Mouse (Mus musculus) MEL (cell line): ENCODE measurements around the gene Smim17.

ENCODE experiments used
- BHLHE40 ChIP-seq: IDR thresholded peaks from 2 replicates; pipeline ENCODE4 v1.6.1; 2012; ENCODE audit warnings: low read depth, mild to moderate bottlenecking, inconsistent platforms, low read length, improper control_type of control experiment, borderline replicate concordance
- CTCF ChIP-seq, 3 experiments: IDR thresholded peaks in 2 of 3; conservative IDR thresholded peaks in 1 of 3; 2 replicates each; pipeline ENCODE4 v1.5.1; 2011 to 2012; ENCODE audit warnings: low read length in 3 of 3, low read depth in 2 of 3, mild to moderate bottlenecking in 2 of 3, improper control_type of control experiment in 1 of 3, inconsistent platforms in 1 of 3, mixed read lengths in 1 of 3, moderate library complexity in 1 of 3; ENCODE audit not compliant: control insufficient read depth in 1 of 3, insufficient read depth in 1 of 3, poor library complexity in 1 of 3, severe bottlenecking in 1 of 3
- EP300 ChIP-seq, 2 experiments: IDR thresholded peaks; 2 replicates each; pipeline ENCODE4 v1.6.1; 2011; ENCODE audit warnings: improper control_type of control experiment in 2 of 2, low read length in 2 of 2, low read depth in 1 of 2, mild to moderate bottlenecking in 1 of 2
- HCFC1 ChIP-seq: IDR thresholded peaks from 2 replicates; pipeline ENCODE4 v1.6.1; 2012; ENCODE audit warnings: low read depth, mild to moderate bottlenecking, inconsistent platforms, low read length, improper control_type of control experiment, moderate library complexity
- POLR2A ChIP-seq, 2 experiments: IDR thresholded peaks; 2 replicates each; pipeline ENCODE4 v1.6.1; 2011 to 2012; ENCODE audit warnings: low read length in 2 of 2, mild to moderate bottlenecking in 2 of 2, control low read depth in 1 of 2, improper control_type of control experiment in 1 of 2, low read depth in 1 of 2, moderate library complexity in 1 of 2; ENCODE audit not compliant: control insufficient read depth in 1 of 2, insufficient read depth in 1 of 2, poor library complexity in 1 of 2
- RCOR1 ChIP-seq: IDR thresholded peaks from 2 replicates; pipeline ENCODE4 v1.6.1; 2012; ENCODE audit warnings: low read depth, mild to moderate bottlenecking, inconsistent platforms, low read length, improper control_type of control experiment
- TCF12 ChIP-seq: IDR thresholded peaks from 2 replicates; pipeline ENCODE4 v1.6.1; 2014; ENCODE audit warnings: low read depth, mild to moderate bottlenecking, inconsistent platforms, low read length, improper control_type of control experiment, moderate library complexity
- ZC3H11A ChIP-seq: IDR thresholded peaks from 2 replicates; pipeline ENCODE4 v1.6.1; 2012; ENCODE audit warnings: low read depth, mild to moderate bottlenecking, inconsistent platforms, low read length, improper control_type of control experiment

DNA sequence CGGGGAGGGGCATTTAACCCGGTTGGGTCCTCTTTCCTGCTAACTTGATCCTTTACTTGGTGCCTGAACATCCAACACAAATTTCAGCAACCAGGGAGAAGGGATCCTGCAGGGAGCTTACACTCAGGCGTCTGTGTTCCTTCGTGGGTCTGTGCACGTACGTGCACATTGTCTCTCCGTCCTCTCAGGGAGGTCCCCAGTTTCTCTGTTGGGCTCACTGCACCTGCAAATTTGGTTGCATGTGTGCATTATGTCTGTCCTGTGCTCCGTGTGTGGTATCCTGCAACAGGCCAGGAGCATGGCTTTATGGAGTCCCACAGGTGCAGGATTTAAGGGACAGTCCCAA lies 16.9 kb downstream of the Smim17 start:
- TF ChIP-seq ZC3H11A (no peak), POLR2A (IDR thresholded peaks at IDR 0.05; ENCODE audit: control insufficient read depth in 1 of 2, insufficient read depth in 1 of 2, low read depth in 1 of 2, low read length in 2 of 2, poor library complexity in 1 of 2) (no peak), TCF12 (no peak), CTCF (IDR thresholded peaks at IDR 0.05 in 2 of 3, conservative IDR thresholded peaks at IDR 0.05 in 1 of 3; ENCODE audit: control insufficient read depth in 1 of 3, insufficient read depth in 1 of 3, low read depth in 2 of 3, low read length in 3 of 3, poor library complexity in 1 of 3, severe bottlenecking in 1 of 3) (no peak), BHLHE40 (no peak), HCFC1 (no peak), RCOR1 (no peak), EP300 (IDR thresholded peaks at IDR 0.05; ENCODE audit: low read depth in 1 of 2, low read length in 2 of 2) (no peak)
